Mouse (Mus musculus) MN1 (cell line): Measurements from ENCODE around the gene 1700092M07Rik.

Experiments
- DNase-seq: peaks from one replicate; pipeline ENCODE4 v3.0.0-alpha.2; 2016; ENCODE audit warnings: low spot score

1700092M07Rik gene

GRCm38 (mm10) chr19:8740603-8741002, at the start of gene 1700092M07Rik:
Gene 1700092M07Rik (plus strand): TSS chr19:8740718.
- DNase-seq: peak; percentile 24

GRCm38 (mm10) chr19:8691871-8692539, 48.5 kb upstream of the 1700092M07Rik start:
- DNase-seq: no peak

DNA sequence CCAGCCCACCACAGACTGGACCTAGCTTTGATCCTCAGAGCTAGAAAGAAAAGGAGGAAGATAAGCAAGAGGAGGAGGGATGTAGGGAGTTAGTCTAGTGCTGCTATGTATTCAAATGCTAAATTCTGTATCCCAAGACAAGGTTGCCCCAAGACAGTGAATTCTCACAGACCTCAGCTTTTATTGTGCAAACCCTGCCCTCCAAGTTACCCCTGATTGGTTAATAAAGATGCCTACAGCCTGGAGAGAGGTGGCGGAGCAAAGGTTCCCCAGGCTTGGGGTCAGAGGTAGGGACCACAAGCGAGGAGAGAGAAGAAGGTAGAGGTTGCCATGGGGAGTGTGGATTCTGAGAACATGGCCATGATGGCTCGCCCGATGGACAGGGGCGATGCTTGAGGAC, 47.8 kb upstream of the 1700092M07Rik start:
- no peak for DNase-seq

DNA sequence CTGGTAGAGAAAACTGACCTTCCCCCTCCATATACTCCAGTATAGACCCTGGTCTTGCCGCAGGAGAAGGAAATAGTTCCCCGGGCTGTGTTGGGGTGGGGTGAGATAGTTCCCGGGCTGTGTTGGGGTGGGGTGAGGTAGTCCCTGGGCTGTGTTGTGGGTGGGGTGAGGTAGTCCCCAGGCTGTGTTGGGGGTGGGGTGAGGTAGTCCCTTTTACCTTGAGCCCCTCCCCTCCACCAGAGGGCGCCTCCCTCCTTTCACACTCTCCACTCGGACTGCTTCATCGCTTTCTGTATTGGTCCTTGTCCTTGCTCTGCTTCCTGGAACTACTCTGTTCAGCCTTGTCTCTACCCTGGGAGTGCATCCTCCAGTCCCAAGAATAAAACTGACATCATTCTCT, 45.2 kb upstream of the 1700092M07Rik start:
- DNase-seq: no peak

GRCm38 (mm10) chr19:8699652-8700051, 40.9 kb upstream of the 1700092M07Rik start:
- DNase-seq: no peak

- DNase-seq: no peak
These were observed 38.1 kb upstream of the 1700092M07Rik start for GRCm38 (mm10) chr19:8702458-8702857.

- DNase-seq: no peak
These were observed 36.9 kb upstream of the 1700092M07Rik start for GRCm38 (mm10) chr19:8703571-8703970.

DNA sequence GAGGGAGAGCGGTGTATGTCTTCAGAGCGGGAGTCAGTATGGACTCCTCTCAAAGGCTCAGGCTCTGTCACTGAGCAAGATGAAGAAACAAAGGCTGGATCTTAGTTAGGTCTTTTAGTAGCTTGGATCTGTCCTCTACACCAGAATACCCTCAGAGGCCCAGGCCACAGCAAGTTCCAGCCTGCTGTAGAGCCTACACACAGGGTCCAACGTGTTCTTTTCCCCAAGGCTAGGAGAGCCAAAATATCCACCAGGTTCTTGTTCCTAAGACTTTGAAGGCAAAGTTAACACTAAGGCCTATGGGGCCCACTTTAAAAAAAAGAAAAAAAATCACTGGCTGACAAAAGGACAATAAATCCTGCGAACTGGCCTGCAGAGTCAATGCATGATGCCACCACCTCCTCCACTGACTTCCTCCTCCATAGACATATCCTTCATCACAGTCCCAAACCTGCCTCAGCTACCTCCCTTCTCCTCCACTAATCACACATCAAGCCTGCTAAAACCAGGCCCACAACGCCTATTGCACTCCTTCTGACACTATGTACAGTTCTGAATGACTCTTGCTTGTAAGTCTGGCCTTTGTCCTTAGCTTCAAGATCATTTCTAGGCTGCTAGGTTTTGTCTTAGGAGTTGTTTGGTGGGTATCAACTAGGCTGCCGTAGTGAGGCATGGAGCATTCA, 35.4 kb upstream of the 1700092M07Rik start:
- DNase-seq: no peak

GRCm38 (mm10) chr19:8706132-8706667, 34.3 kb upstream of the 1700092M07Rik start:
- DNase-seq: no peak

DNA sequence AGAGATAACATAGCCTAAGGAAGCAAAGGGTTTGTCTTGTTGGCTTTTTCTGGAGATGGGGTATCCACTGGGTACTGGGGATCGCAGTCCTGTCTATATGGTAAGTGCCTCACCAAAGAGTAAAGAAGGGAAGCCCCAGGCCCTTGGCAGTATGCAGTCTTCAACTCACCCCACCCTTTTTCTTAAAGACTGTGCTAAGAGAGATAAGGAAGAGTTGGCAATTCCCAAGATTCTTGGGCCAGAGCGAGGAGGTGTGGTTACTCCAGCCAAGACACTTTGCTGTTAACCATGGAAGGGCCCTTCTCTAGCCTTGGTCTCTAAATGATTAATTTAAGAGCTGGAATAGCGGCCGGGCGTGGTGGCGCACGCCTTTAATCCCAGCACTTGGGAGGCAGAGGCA, 33.6 kb upstream of the 1700092M07Rik start:
- no peak for DNase-seq

- DNase-seq: no peak
These were observed 31.6 kb upstream of the 1700092M07Rik start for GRCm38 (mm10) chr19:8708954-8709353.

- DNase-seq: no peak
These were observed 30.5 kb upstream of the 1700092M07Rik start for GRCm38 (mm10) chr19:8710057-8710456.

GRCm38 (mm10) chr19:8711506-8711905, 29.0 kb upstream of the 1700092M07Rik start:
- no peak for DNase-seq

GRCm38 (mm10) chr19:8711949-8712869, 28.3 kb upstream of the 1700092M07Rik start:
- no peak for DNase-seq

GRCm38 (mm10) chr19:8712870-8713305, 27.6 kb upstream of the 1700092M07Rik start:
- peak; percentile 89 for DNase-seq

GRCm38 (mm10) chr19:8713306-8713996, 27.1 kb upstream of the 1700092M07Rik start:
- peak; percentile 84 for DNase-seq

DNA sequence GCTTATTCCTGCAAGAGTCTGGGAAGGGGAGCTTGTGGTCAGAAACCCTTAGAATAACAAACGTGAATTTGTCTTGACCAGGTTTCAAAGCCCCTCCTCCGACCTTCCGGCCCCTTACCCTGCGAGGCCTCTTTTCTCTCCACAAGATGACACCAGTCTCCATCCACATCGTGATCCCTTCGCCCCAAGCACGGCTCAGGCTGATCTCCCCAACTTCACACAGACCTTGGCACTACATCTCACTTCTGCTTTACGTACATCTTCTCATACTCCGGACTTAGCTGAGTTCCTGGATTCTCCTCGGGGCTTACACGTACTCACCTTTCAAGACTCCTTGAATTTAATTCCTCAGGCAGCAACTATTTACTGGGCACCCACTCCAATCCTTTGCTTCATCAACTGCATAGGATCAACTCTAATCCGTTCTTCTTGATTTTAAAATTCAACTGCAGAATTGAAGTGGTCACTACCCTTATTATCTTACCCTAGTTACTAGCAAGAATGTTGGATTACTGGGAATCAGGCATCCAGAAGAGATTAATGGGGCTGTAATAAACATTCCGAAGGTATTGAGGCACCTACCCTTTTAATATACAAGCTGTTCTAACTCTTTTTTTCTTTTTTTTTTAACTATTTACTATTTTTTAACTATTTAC, 26.4 kb upstream of the 1700092M07Rik start:
- no peak for DNase-seq

- no peak for DNase-seq
These were observed 25.7 kb upstream of the 1700092M07Rik start for GRCm38 (mm10) chr19:8714653-8715481.

DNA sequence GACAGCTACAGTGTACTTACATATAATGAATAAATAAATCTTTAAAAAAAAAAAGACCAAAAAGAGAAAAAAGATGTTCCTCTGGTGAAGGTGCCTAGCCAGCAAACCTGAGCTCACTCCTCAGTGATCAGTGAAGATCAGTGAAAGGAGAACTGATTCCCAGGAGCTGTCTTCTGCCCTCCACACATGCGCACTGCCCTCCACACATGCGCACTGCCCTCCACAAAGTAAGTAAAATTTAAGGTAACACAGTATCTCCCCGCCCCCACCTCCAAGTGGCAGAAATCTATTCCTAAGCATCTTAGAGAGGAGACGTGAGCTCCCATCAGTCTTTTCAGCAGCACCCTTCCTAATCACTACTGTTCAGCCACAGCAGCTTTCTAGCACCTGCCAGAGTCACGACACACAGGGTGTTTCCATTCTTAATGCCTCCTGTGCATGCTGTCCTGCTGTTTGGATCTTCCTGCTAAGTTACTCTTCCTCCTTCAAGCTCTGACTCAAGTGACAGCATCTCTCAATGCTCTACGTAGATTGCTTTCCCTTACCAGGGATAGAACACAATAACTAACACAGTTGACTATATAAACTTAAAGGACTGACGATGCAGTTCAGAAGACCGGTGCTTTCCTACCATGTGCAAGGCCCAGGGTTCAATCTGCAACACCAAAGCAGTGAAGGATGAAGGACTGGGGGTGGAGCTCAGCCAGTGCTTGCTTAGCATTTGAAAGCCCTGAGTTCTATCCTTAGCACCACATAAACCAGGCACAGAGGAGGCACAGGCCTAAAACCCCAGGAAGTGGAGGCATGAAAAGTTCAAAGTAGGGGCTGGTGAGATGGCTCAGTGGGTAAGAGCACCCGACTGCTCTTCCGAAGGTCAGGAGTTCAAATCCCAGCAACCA, 24.4 kb upstream of the 1700092M07Rik start:
- DNase-seq: no peak
